Mouse (Mus musculus) right cerebral cortex, postnatal 10 days (tissue): ENCODE data around the gene Ttc6.

Experiments used
- DNase-seq, 2 experiments: peaks; one replicate each; pipeline ENCODE4 v3.0.0; 2021; ENCODE audit warnings: low spot score in 2 of 2

Gene Ttc6

DNA sequence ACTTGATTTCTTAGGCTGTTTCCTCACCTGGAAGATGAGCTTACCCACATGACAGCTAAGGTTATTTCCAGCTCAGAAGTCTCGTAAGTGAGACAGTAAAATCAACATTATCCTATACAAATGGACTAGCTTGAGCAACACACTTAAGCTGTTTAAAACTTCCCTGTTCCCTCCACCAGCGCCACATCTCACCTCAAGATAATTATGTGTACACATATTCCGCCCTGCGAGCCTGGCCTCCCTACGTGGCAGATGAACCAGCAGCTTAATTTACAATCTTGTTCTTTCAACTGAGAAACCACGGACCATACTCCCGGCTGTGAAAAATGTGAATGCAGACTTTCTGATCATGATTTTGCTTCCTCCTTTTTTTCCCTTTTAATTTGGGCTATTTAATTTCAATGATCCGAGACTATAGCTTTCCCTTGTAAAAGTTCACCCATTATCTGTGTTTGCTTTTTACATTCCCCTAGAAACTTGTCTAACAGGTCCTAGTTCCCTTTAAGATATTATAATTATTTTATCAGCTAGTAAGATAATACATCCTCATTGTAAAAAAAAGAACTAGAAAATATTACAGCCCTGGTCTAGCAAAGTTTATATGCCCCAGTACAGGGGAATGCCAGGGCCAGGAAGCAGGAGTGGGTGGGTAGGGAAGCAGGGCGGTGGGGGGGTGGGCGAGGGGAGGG lies 99.2 kb downstream of the Ttc6 start:
- DNase-seq = no peak

DNA sequence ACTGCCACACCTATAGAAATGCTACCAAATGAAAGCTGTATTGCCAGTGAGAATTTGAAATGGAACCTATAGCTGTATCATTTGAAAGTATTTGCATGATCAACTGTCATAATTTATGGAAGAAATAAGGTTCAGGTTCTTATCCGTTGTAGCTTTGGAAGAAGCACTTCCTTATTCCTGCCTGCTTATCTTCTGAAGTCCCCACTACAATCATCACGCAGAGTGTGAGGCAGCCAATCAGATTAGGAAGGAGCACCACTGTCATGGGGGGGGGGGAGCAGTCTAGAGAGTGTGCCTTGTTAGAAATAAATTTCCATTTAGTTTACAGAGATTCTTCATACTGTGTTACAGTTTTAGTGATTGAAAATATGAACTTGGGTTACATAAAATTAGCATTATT lies 108.5 kb downstream of the Ttc6 start:
- DNase-seq = no peak

DNA sequence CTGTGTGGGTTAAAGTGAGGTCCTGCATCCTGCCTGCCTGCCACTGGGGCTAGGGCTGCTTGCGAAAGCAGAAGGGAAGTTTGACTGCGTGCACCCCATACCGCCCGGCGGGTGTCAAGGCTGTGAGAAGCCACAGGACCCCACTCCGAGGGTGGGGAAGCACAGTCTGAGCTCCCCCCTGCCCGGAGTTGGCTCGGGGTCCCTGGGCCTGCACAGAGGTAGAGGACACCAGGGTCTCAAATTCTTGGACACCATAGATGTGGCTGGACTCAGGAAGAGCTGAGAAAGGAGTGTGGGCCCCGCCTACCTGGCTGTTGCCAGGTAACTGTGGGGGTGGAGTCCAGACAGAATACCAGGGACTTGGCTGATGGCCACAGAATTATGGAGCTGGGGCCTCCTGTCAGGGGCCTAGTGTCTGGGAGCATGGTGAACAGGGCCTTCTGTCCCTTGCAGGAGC lies 121.1 kb downstream of the Ttc6 start:
- DNase-seq = no peak

DNA sequence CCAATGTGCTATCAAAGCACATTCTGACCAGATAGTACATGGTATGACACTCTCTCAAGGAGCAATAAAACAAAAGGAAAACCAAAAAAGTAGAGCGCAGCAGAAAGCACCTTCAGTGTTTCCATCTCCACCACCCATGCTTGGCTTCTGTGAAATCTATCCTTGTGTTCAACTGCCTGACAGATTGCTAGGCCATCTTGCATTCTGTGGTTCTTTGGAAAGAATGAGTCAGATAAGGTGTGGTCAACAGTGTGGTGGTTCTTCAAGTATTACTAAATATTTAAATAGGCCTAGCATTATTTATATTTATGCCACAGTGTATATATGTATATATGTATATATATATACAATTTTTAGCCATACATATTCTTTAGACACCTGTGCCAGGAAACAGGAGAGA lies 146.1 kb downstream of the Ttc6 start:
- no peak for DNase-seq

DNA sequence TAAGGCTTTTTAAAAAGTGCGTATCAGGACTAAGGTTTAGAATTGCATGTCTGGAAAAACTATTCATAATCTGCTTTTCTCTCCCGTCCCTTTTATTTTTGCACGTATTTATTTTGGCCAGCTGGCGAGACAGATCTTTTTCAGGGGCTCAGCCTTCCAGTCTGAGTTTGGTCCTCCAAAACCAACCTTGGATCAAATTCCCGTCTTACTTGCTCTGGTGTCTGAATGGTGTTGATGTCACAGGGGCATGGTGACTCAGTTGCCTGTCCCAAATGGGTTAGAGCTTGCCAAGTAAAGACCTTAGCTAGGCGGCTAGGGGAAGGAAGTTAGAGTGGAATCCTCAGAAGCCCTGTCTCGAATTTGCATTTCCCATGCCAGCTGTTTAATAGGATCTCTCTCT lies 200.8 kb downstream of the Ttc6 start:
- no peak for DNase-seq

DNA sequence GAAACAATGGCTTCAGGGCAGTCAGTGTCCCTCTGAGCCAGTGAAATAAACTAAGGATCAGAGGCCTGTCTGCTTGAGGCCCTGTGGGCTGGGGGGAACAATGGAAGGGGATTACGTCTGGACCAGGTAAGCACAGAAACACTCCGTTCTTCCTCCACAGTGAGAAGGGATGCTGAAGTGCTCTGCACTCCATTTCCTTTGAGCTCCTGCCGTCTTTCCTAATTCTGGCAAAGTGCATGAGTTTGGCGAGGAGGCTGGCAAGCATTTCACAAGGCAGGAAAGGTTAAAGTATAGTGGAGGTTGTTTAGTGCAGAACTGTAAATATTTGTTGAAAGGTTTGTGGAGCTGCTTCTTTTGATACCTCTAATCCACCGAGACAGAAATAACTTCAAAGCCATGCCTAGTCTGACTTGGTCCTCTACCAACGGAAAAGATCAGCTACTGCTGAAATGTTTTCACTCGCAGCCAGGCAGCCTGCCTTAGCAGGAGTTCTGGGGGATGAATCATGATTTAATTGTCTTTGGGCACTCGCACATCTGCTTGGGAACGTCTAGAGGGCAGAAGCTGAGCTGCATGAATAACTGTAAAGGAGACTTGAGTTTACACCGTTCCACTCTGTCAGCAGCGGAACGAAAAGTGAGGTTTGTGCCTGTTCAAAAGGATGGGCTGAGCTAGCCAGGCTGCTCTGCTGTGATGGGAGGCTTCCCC lies 212.5 kb downstream of the Ttc6 start:
- peak; percentile 21 to 26 for DNase-seq

DNA sequence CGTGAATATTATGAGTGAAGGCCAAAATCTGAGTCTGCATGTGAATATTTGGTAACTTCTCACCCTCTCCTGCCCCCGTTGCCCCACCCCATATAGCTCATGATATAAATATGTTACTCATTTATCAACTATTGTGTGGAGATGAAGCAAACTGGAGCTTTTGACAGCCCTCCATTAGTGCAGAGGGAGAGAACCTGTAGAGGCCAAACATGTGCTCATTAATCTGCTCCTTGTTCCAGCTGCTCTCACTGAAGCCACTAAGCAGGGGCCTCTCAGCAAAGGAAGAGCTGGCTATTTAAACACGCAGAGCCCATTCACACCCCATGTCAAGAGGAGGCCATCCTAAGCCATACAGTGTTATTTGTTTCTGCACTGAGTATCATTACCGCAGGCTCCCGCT lies 218.0 kb downstream of the Ttc6 start:
- no peak for DNase-seq

DNA sequence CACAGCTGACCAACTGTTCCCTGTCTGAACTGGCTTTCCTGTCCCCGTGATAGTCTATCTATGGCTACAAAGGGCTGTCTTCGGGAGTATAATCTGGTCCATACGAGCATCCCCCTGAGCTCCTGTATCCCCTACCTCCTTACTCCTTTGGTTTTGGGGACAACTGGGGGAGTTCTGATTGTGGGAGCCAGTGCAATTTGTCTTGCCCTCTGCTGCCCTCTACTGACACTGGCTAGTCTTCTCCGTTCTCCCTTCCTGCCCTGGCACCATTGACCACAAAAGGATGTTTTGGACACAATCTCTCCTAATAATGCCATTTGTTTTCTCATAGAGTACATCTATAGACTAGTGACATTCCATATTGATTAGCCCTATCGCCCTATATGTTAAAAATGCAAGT lies 223.6 kb downstream of the Ttc6 start:
- peak in 1 of 2 experiments; percentile 32 for DNase-seq
